Mouse (Mus musculus) layer of hippocampus, adult 18-20 months (tissue): ENCODE measurements around the gene Mpp5. TPM values are rescaled to one million over a fixed set of nuclear protein-coding genes. Genes with fewer than 3 reads are reported as not detected.

Experiments used
- DNase-seq, 2 experiments: peaks; one replicate each; pipeline ENCODE4 v3.0.0; 2022; ENCODE audit warnings: low spot score in 2 of 2
- total RNA-seq, 2 experiments: library from RNA; stranded (reverse); gene quantifications; 2 replicates each; pipeline ENCODE4 v1.2.3; 2021

Mpp5 gene
- total RNA-seq, 2 experiments from 2014 or later = 33.6 to 35.6 TPM

GRCm38 (mm10) chr12:78842429-78842828 lies 93.7 kb downstream of the Mpp5 start:
- DNase-seq = no peak

GRCm38 (mm10) chr12:78848246-78848645 lies 99.5 kb downstream of the Mpp5 start:
- no peak for DNase-seq

GRCm38 (mm10) chr12:78860921-78861495 lies 112.3 kb downstream of the Mpp5 start:
- no peak for DNase-seq

- DNase-seq = peak; percentile 99
Observed at GRCm38 (mm10) chr12:78861496-78862253, 113.0 kb downstream of the Mpp5 start, which contains the start of the genes Atp6v1d and Eif2s1. Gene Atp6v1d (minus strand): TSS chr12:78861638. Gene Eif2s1 (plus strand): TSS chr12:78861819.

- no peak for DNase-seq
Observed at GRCm38 (mm10) chr12:78862254-78862730, 113.6 kb downstream of the Mpp5 start.

GRCm38 (mm10) chr12:78865434-78865833 lies 116.7 kb downstream of the Mpp5 start:
- DNase-seq = no peak

GRCm38 (mm10) chr12:78868115-78868514 lies 119.4 kb downstream of the Mpp5 start:
- DNase-seq = no peak

- no peak for DNase-seq
Observed at GRCm38 (mm10) chr12:78874581-78874980, 125.9 kb downstream of the Mpp5 start.

- no peak for DNase-seq
Observed at GRCm38 (mm10) chr12:78890062-78890461, 141.4 kb downstream of the Mpp5 start.

Other genes starting within 250 kb of the Mpp5 start
- 1 to 10 TPM; 1.2 to 1.3 TPM for gene Fam71d, start 57.4 kb upstream of the Mpp5 start, total RNA-seq
- gene Atp6v1d, start 112.7 kb downstream of the Mpp5 start, total RNA-seq = 100 to 1,000 TPM; 255 to 270 TPM
- 10 to 100 TPM; 49.4 to 52.2 TPM for gene Eif2s1, start 112.9 kb downstream of the Mpp5 start, total RNA-seq
- under 1 TPM; 0.27 to 0.33 TPM for gene Plek2, start 158.1 kb downstream of the Mpp5 start, total RNA-seq